Mouse (Mus musculus) olfactory bulb, adult 2 months (tissue): ENCODE results near the gene Pex19.

Source experiments
- CTCF ChIP-seq: fragments of 200-500 bp; IDR thresholded peaks from 2 replicates; pipeline ENCODE4 v1.5.1; 2012; ENCODE audit warnings: low read depth, mild to moderate bottlenecking, low read length, moderate library complexity; ENCODE audit not compliant: insufficient read depth
- POLR2A ChIP-seq: fragments of 200-500 bp; IDR thresholded peaks from 2 replicates; pipeline ENCODE4 v1.6.1; 2012; ENCODE audit warnings: mild to moderate bottlenecking, low read depth, low read length, moderate library complexity; ENCODE audit not compliant: insufficient read depth

DNA sequence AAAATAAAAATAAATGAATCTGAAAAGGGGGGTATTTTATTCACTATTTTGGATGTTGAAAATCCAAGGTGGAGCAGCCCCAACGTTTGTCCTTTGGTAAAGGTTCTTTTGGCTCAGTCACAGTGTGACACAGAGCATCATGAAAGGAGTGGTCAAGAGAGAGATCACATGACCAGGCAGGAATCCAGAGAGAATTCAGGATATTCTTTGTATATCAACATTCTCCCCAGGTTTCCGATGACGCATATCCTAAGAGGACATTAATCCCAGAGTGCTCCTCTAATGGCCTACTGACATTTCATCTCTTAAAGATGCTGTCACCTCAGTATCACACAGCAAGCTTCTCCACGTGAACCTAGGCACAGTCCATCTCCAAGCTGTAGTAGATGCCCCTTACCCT lies 22.9 kb upstream of the Pex19 start:
- no peak for TF ChIP-seq CTCF
- no peak for TF ChIP-seq POLR2A
